Mouse (Mus musculus) liver, postnatal 0 days (tissue): ENCODE measurements at regions not wholly inside any gene's neighbourhood (a gene's known extent, or its start where the extent isn't known, plus 50 kb on each side); places are given as distances from the start of the nearest gene placed in this dataset.

ENCODE experiments used
- CTCF ChIP-seq: sonication (generic); IDR thresholded peaks from 2 replicates; pipeline ENCODE4 v1.5.1; 2016; ENCODE audit warnings: antibody characterized with exemption, low read depth
- EP300 ChIP-seq: IDR thresholded peaks from 2 replicates; pipeline ENCODE4 v1.6.1; 2016; ENCODE audit warnings: antibody characterized with exemption, low read depth, mild to moderate bottlenecking

GRCm38 (mm10) chr12:29049105-29049511 lies 297.5 kb downstream of the Eipr1 start:
- TF ChIP-seq CTCF = no peak
- no peak for TF ChIP-seq EP300
